ENCODE assay signal across 29 mouse cellular contexts in genomic region chr14:62455570-62455879, GRCm38 (mm10). TPM values are rescaled to one million over a fixed set of nuclear protein-coding genes. Genes with fewer than 3 reads are reported as not detected.
DNase-seq lines count a peak whose midpoint lies in the region; ATAC-seq lines count a peak whose summit lies in the region.
"Had no signal": no experiment of that assay in that cellular context is flagged by ENCODE, and none has a peak within 500 bp of the region (broad histone marks: within the 10 kb centered on the region; RNA-seq: fewer than 3 reads in every experiment).

No protein-coding gene starts in this region.

- peak; percentile 52 for ATAC-seq in hindbrain, embryonic 13.5 days (ENCODE audit: low FRiP score)
- ATAC-seq in hindbrain, embryonic 11.5 days (ENCODE audit: low FRiP score) = no peak
- peak; percentile 10; the same call in 1 of the 2 replicates for ATAC-seq in midbrain, embryonic 12.5 days (ENCODE audit: low FRiP score, low read depth)
- peak; percentile 21 for ATAC-seq in hindbrain, embryonic 16.5 days

- peaks cover 27% of the 10 kb centered on the region for H3K4me1 ChIP-seq in hindbrain, embryonic 13.5 days (replicated peaks)
- no peaks in the 10 kb centered on the region for H3K4me1 ChIP-seq in hindbrain, embryonic 11.5 days (replicated peaks; ENCODE audit: control insufficient read depth, insufficient read depth, low read length)
- peaks cover 20% of the 10 kb centered on the region for H3K4me1 ChIP-seq in midbrain, embryonic 12.5 days
- H3K4me1 ChIP-seq in midbrain, embryonic 10.5 days = peaks cover 2% of the 10 kb centered on the region; the same call in 1 of the 2 replicates
- H3K4me1 ChIP-seq in hindbrain, embryonic 16.5 days (ENCODE audit: control insufficient read depth, insufficient read depth, low read depth, low read length) = peaks cover 10% of the 10 kb centered on the region
- H3K4me1 ChIP-seq: embryonic facial prominence, embryonic 12.5 days; limb, embryonic 15.5 days; liver, embryonic 15.5 days; neural tube, embryonic 12.5 days had no signal

- no peaks in the 10 kb centered on the region for H3K9me3 ChIP-seq in hindbrain, embryonic 13.5 days
- H3K9me3 ChIP-seq in hindbrain, embryonic 11.5 days (ENCODE audit: control insufficient read depth, low read length) = no peaks in the 10 kb centered on the region
- no peaks in the 10 kb centered on the region for H3K9me3 ChIP-seq in midbrain, embryonic 12.5 days
- no peaks in the 10 kb centered on the region for H3K9me3 ChIP-seq in midbrain, embryonic 10.5 days (replicated peaks)
- H3K9me3 ChIP-seq in hindbrain, embryonic 16.5 days (ENCODE audit: control insufficient read depth, low read length) = no peaks in the 10 kb centered on the region
- H3K9me3 ChIP-seq: embryonic facial prominence, embryonic 12.5 days; heart, embryonic 15.5 days; limb, embryonic 15.5 days; liver, embryonic 15.5 days; neural tube, embryonic 12.5 days had no signal

- H3K4me3 ChIP-seq in hindbrain, embryonic 13.5 days = no peak overlapping the region
- H3K4me3 ChIP-seq in hindbrain, embryonic 11.5 days (ENCODE audit: low read depth, low read length) = no peak overlapping the region
- no peak overlapping the region for H3K4me3 ChIP-seq in midbrain, embryonic 12.5 days
- no peak overlapping the region for H3K4me3 ChIP-seq in midbrain, embryonic 10.5 days
- H3K4me3 ChIP-seq in hindbrain, embryonic 16.5 days (ENCODE audit: low read length) = no peak overlapping the region
- H3K4me3 ChIP-seq: embryonic facial prominence, embryonic 12.5 days; erythroblast, embryonic 14.5 days; heart, adult 2 months; heart, embryonic 15.5 days; limb, embryonic 15.5 days; liver, embryonic 15.5 days; neural tube, embryonic 12.5 days had no signal

- no peak for DNase-seq in hindbrain, embryonic 11.5 days (ENCODE audit: low spot score)
- DNase-seq in midbrain, embryonic 10.5 days (ENCODE audit: low spot score) = no peak
- no peak for DNase-seq in thymus, postnatal 14 days
- DNase-seq in gastrocnemius, adult 8-10 months (ENCODE audit: low spot score in 2 of 2) = no peak
- DNase-seq: adrenal gland, postnatal 25 days; cerebellum, adult 11 months; gastrocnemius, postnatal 25 days; heart, adult 2 months; kidney, adult 11 months; right cerebral cortex, postnatal 14 days; thymus, postnatal 4 days had no signal

- H3K27ac ChIP-seq in hindbrain, embryonic 13.5 days = 0 out of 2 replicates have a peak overlapping the region, but pooled peaks have one; percentile 1
- H3K27ac ChIP-seq in hindbrain, embryonic 11.5 days (ENCODE audit: low read depth, low read length) = no peak overlapping the region
- H3K27ac ChIP-seq in midbrain, embryonic 12.5 days (replicated peaks) = no peak overlapping the region; the same call in 1 of the 2 replicates
- H3K27ac ChIP-seq in midbrain, embryonic 10.5 days (replicated peaks) = no peak overlapping the region
- H3K27ac ChIP-seq in hindbrain, embryonic 16.5 days (ENCODE audit: low read depth, low read length) = 0 out of 2 replicates have a peak overlapping the region, but pooled peaks have one; percentile 20
- H3K27ac ChIP-seq: embryonic facial prominence, embryonic 12.5 days; heart, adult 2 months; heart, embryonic 15.5 days; limb, embryonic 15.5 days; liver, embryonic 15.5 days; macrophage; neural tube, embryonic 12.5 days had no signal

- WGBS in hindbrain, embryonic 13.5 days = 68% methylated on average over 5 of the region's 5 CpGs
- WGBS in hindbrain, embryonic 11.5 days = 84% methylated on average over 5 of the region's 5 CpGs
- WGBS in midbrain, embryonic 12.5 days = 72% methylated on average over 5 of the region's 5 CpGs
- WGBS in midbrain, embryonic 10.5 days = 85% methylated on average over 5 of the region's 5 CpGs
- WGBS in hindbrain, embryonic 16.5 days = 51% methylated on average over 5 of the region's 5 CpGs

- H3K9ac ChIP-seq in hindbrain, embryonic 13.5 days = no peak overlapping the region
- H3K9ac ChIP-seq in hindbrain, embryonic 11.5 days (ENCODE audit: low read depth, low read length) = no peak overlapping the region
- no peak overlapping the region for H3K9ac ChIP-seq in midbrain, embryonic 12.5 days (replicated peaks)
- H3K9ac ChIP-seq in hindbrain, embryonic 16.5 days (ENCODE audit: low read depth, low read length) = no peak overlapping the region
- H3K9ac ChIP-seq: embryonic facial prominence, embryonic 12.5 days; heart, embryonic 15.5 days; limb, embryonic 15.5 days; liver, embryonic 15.5 days; neural tube, embryonic 12.5 days had no signal

- no peaks in the 10 kb centered on the region for H3K27me3 ChIP-seq in hindbrain, embryonic 13.5 days
- no peaks in the 10 kb centered on the region for H3K27me3 ChIP-seq in hindbrain, embryonic 11.5 days (ENCODE audit: control insufficient read depth, insufficient read depth, low read length)
- H3K27me3 ChIP-seq in midbrain, embryonic 12.5 days = no peaks in the 10 kb centered on the region
- no peaks in the 10 kb centered on the region for H3K27me3 ChIP-seq in midbrain, embryonic 10.5 days (ENCODE audit: low read depth, poor library complexity, severe bottlenecking)
- H3K27me3 ChIP-seq in hindbrain, embryonic 16.5 days (replicated peaks; ENCODE audit: control insufficient read depth, insufficient read depth, low read length) = no peaks in the 10 kb centered on the region
- H3K27me3 ChIP-seq: CH12.LX; embryonic facial prominence, embryonic 12.5 days; heart, embryonic 15.5 days; liver, embryonic 15.5 days; neural tube, embryonic 12.5 days had no signal

- H3K4me2 ChIP-seq in hindbrain, embryonic 13.5 days = no peak overlapping the region
- no peak overlapping the region for H3K4me2 ChIP-seq in hindbrain, embryonic 11.5 days (replicated peaks; ENCODE audit: low read depth, low read length)
- no peak overlapping the region for H3K4me2 ChIP-seq in midbrain, embryonic 12.5 days (replicated peaks)
- peak overlapping the region; percentile 25 for H3K4me2 ChIP-seq in hindbrain, embryonic 16.5 days (ENCODE audit: low read length)
- H3K4me2 ChIP-seq: embryonic facial prominence, embryonic 12.5 days; limb, embryonic 15.5 days; liver, embryonic 15.5 days; neural tube, embryonic 12.5 days had no signal

- H3K36me3 ChIP-seq in hindbrain, embryonic 13.5 days = no peaks in the 10 kb centered on the region
- no peaks in the 10 kb centered on the region for H3K36me3 ChIP-seq in hindbrain, embryonic 11.5 days (ENCODE audit: control insufficient read depth, insufficient read depth, low read length)
- no peaks in the 10 kb centered on the region for H3K36me3 ChIP-seq in midbrain, embryonic 12.5 days
- H3K36me3 ChIP-seq in midbrain, embryonic 10.5 days = no peaks in the 10 kb centered on the region
- no peaks in the 10 kb centered on the region for H3K36me3 ChIP-seq in hindbrain, embryonic 16.5 days (ENCODE audit: control insufficient read depth, insufficient read depth, low read length)
- H3K36me3 ChIP-seq: embryonic facial prominence, embryonic 12.5 days; heart, embryonic 15.5 days; limb, embryonic 15.5 days; liver, embryonic 15.5 days; neural tube, embryonic 12.5 days had no signal

RNA-seq across cellular contexts. Expression of gene Gucy1b2, which starts 0.6 kb away (rescaled TPM):
- 0.58 and 0.75 TPM in 2 replicates for polyA plus RNA-seq in hindbrain, embryonic 13.5 days (2015; fragmentation: Nextera tagmentation; extraction: Ambion mirVana)
- 0.14 and 0.18 TPM in 2 replicates for polyA plus RNA-seq in hindbrain, embryonic 11.5 days (2014; fragmentation: Nextera tagmentation; extraction: Ambion mirVana)
- polyA plus RNA-seq in midbrain, embryonic 12.5 days (2016; fragmentation: Nextera tagmentation; extraction: Ambion mirVana) = 1.6 and 2.2 TPM in 2 replicates
- 0.25 and 0.53 TPM in 2 replicates for polyA plus RNA-seq in midbrain, embryonic 10.5 days (2016; fragmentation: Nextera tagmentation; extraction: Ambion mirVana)
- polyA plus RNA-seq in hindbrain, embryonic 16.5 days (2015; fragmentation: Nextera tagmentation; extraction: Ambion mirVana) = 0.66 and 0.67 TPM in 2 replicates
- not detected for total RNA-seq in gastrocnemius, adult 8-10 months (2022)
- total RNA-seq: CH12.LX; gastrocnemius, postnatal 25 days; hematopoietic stem cell, adult 5-6 weeks; MEL; monocyte, adult 5-6 weeks had no signal
- polyA plus RNA-seq: erythroblast, embryonic 14.5 days; kidney, embryonic 16.5 days; large intestine, adult 2 months; liver, embryonic 15.5 days; macrophage; spleen, adult 2 months; stomach, embryonic 14.5 days had no signal

Comparison
In these comparisons a context has a peak if more than half of its experiments do, and no peak if none do; other contexts are left out.
1. H3K27ac ChIP-seq: peak in hindbrain, embryonic 13.5 days (single experiment) and hindbrain, embryonic 16.5 days (single experiment); none in hindbrain, embryonic 11.5 days (single experiment), midbrain, embryonic 12.5 days (single experiment) and midbrain, embryonic 10.5 days (single experiment).